Mouse (Mus musculus): Measurements from ENCODE around the gene Etv6.

The Etv6 gene

DNA sequence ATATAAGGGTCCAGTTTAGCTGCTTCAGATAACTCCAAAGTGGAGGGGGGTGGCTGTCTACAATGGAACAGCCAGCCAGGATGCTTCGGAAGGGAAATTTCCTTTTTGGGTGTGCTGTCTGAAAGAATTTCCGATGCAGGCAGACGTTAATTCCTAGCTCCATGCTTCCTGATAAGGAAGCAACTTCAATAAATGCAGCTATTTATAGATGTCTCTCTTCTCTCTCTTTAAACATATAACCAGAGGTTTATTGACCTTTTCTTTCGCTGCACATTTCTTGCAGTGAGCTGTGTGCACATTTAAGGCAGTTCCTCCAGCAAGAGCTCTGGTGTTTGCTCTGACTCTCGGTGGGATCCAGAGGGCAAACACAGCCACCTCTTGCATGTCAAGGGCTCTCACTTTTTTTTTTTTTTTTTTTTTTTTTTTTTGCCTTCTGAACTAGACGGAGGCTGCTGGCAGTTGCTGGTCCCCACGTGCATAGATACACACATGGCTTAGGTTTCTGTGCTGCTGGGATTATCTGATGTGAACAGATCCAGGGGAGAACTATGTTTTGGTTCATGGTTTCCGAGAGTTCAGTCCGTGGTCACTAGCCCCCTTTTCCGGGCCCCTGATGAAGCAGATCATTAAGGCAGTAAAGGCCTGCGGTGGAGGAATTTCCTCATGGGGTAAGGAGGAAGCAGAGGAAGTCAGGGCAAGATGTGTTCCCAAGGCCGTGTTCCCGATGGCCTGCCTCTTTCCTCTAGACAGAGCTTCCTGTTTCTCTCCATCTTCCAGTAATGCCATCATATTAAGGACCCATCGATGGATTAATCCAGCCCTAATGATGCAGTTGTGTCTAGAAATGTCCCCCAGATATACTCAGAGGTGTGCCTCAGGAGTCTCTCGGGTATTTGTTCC, 109.0 kb downstream of the Etv6 start:
- no peak for DNase-seq

DNA sequence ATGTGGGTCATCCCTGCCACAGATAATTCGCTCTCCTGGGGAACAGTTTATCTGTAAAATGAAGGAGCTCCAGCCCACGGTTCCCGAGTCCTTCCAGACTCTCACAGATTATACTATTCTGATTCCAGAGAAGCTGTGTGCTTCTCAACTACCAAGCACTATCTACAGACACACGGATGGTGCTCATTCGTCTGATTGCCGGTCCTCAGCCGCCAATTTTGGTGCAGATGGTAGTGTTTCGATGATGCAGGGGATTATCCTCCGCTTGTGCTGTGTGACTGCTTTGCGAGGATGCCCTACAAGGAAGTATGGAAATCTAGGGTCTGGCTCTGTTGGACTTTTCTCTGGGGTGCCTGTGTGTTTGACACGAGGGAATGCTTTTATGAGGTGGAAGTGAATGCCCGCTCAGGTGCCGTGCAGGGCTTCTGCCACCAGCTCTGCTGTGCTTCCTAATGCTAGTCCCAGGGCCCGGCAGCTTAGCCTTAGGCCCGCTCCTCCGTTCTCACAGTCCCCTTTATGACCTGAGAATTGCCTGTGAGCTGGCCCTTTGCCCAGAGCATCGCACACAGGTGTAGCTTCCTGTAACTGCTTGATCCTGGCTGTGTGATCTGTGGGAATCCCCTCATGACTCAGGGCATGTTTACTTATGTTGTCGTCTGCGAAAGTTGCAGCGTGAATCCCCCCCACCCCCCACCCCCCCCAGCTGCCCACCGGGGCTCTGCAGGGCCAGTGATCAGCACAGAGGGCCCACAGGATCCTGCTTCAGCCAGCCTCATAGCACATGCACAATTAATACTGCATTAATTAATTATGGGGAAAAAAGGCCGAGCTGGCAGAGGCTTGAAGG, 112.3 kb downstream of the Etv6 start:
- DNase-seq: no peak

DNA sequence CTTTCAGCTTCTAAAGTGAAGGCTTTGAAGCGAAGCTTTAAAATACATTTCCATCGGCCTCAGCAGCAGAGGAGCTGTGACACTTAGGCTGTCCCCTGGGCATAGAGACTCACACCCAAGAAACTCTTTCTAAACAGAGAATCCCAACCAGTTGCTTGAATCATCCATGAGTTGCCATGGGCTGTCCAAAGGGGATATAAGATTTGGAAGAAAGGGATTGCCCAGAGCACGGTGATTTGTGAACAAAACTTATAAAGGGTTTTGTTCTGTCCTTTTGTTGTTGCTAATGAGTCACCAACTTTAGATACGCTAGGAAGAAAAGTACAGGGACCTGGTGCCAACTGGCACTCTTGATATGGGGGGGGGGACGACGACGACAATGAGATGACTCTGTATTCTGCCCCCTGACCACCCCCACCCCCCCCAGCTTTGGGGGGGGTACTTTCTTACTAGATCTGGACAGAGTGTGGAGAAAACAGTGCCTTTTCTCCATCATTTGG, 113.0 kb downstream of the Etv6 start:
- no peak for DNase-seq

DNA sequence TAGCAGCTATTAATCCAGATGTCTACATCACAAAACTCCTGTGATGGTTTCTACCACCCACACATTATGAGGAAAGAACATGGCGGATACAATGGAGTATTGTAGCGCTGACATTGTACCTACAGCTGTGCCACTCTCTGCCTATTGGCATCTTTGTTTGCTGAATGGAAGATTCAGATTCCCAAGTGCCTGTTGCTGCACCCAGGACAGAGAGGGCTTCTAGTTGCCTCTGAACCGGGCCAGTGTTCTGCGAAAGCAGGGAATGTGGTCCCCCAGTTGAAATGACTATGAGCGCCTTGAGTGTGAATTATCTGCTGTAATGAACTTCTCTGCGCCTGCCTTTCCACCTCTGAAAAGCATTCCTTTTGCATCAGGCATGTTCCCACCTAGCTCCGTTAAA, 114.1 kb downstream of the Etv6 start:
- DNase-seq: no peak

DNA sequence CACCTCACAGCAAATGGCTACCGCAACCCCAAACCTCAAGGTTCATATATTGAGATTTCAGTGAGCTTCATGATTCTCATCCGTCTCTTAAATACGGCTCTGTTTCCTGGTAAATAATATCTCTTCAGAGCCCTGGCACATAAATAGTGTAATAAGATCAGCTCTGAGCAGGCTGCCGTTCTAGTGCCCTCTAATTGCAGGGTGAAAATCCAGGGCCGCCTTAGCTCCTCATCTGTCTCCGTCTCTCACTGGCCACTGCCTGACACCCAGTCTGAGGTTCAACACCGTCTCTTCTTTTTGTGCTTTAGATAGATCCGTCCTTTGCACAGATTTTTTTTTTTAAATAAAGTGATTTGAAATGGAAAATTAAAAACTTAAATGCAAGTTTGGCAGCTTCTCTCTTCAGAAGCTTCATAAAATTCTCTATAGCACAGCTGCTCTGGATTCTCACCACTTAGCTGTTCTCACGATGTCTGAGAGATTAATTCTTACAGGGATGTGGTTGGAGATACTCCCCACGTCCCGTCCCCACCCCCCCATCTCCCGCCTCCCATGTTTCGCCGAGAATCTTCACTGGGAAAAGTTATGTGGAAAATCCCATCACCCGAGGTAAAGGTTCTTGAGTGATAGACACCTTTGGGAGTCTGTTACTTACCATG, 115.7 kb downstream of the Etv6 start:
- DNase-seq: no peak

DNA sequence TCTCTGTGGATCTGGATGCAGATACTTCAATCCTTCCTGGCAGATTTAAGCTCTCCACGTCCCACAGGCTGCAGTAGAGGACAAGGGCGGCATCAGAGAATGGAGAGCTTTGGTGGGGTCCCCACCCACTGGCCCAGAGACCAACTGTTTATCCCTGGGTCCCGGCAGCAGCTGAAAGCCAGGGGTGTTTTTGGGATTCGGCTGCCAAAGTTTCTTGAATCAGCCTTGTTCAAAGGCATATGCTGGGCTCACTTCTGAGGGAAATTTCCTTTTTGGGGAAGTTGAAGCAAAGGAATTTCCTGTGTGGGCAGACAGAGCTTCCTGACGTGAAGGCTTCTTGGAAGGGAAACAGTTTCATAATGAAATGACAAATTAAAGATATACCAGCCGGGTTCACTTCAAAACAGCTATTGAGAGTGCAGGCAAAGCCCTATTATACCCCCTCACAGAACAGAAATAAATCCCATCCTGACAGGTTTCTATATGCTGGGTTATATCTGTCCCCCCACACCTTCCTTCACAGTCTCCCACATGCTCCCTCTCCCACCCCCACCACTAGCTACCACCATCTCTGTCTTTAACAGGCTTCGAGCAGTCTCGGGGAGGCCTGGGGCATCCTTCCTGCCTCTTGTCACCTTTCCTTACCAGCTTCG, 116.5 kb downstream of the Etv6 start:
- no peak for DNase-seq

DNA sequence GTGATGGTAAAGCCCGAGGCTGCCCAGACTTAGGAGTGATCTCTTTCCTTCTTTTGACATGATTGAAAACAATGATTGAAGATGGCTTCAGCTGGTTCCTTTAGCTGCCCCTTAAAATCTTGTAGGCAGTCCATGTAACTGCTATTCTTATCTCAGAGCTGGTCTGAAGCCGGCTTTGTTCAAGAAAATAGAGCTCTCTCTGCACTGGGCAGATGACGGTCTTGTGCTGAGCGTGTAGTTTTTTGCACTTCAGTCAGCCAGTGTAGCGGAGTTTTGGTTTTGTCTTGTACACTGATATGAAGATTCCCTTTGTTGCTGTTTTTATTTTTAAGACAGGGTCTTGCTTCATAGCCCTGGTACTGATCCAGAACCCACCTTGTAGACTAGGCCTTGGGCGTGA, 117.0 kb downstream of the Etv6 start:
- no peak for DNase-seq

DNA sequence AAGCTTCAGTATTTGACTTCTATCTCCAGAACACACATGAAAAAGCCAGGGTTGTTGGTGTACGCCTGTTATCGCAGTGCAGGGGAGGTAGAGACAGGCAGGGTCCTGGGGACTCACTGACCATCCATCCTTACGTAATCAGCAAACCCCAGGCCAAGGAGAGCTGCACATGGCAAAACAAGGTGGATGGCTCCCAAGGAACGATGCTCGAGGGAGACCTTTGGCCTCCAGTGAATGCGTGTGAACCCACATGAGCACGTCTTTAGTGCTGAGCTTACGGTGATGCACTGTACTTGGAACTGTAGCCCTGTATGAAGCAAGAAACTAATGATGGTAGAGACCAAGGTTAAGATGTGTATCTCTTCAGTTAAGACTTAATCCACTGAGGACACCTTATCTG, 119.2 kb downstream of the Etv6 start:
- no peak for DNase-seq

DNA sequence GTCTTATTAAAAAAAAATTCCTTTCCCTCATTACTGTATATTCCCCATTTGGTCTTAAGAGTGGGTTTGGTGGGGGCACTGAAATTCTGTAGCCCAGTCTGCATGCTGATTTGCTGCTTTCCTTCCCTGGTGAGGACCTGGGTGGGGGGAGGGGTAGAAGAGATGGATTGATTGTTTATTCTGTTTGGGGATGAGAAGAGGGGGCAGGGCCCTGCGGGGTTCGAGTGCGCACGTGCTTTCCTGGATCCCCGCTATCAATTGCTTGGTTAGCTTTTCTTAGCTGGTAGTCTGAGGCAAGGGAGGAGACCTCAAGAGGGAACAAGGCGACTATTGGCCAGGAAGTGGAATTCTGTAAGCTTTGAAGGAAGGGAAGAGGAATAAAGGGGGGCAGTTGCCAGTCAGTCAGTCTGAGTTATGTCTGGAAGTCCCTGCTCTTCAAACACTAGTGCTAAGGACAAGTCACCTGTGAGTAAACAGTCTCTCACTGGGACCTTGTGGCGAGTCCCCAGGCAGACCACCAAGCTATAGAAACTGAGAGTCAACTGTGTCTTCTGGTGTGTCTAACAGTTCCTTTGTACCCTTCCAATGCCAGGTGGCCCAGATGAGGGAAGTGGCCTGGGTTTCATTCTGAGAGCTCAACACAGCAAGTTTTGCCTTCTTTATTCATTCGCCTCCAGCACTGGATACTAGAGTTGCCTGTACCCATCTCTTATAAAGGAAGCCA, 120.6 kb downstream of the Etv6 start:
- DNase-seq: no peak

DNA sequence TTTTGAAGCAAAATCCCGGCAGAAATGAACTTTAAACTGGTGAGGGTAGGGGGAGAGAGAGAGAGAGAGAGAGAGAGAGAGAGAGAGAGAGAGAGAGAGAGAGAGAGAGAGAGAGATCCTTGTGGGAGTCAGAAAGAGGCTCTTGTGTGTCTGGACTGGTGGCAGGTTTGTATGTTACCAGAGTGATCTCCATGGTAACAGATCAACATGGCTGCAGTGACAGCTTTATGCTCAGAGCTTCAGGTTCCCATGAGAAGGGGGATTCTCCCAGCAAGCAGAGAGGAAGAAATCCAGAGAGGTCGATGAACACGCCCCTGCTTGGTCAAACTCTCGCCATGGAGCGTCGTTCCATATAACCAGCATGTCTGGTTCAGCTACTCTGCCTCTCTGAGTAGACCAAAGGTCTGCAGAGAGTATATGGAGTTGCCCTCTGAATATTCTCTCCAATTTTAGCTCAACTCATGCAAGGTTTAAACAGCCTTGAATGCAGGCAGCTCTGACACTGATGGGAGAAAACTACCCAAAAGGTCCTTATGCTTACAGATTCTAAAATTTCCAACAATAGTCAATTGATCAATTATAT, 122.1 kb downstream of the Etv6 start:
- DNase-seq: no peak

DNA sequence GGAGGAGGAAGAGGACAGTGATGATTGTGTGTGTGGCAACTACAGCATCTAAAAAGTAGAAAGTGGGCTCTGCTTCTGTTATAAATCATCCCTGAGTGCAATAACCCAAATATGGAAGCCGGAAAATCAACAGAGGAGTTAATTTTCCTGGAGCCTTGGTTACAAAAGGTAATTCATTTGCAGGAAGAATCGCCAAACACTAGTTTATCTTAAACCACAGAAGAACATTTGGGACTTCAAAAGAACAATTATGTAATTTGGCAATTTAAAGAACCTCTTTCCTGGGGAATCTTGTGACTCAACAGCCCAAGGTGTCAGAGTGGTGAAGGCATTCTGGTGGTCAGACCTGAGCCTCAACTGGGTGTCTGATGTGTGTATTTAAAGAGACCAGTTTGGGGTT, 122.7 kb downstream of the Etv6 start:
- DNase-seq: no peak

DNA sequence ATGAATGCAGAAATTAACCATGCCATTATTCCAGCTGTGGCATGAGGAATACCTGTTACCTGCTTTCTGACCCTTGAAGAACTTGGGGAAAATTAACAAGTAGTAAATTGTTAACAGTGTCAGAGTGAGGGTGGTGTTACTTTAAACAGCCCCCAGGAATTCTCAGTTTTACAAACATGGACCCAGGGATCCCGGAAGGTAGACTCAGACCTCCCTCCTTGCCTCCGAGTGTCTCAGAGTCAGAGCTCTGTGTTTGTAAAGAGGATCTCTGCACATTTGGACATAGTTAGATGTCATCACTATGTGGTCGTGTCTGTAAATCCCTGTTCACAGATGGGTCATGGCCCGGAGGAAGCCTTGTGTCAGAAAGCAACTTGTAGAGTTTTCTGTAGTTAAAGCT, 124.2 kb downstream of the Etv6 start:
- no peak for DNase-seq

DNA sequence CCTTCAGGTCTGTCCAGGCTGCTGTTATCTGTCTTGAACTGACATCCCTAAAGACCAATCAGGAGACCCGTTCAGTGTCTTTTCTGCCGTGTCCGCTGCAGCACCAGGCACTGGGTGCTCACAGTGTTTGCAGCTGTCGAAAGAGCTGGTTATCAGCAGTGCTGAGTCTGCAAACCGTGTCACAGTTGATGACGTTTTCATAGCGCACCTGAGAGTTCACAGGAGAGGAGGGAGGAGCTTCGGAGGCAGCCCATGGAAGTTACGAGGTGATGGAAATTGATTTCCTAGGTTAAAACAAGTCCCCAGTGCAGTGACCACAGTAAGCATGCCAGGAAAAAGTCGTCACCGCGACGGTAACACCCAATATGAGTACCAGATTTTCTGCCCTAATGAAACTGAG, 125.5 kb downstream of the Etv6 start:
- no peak for DNase-seq

DNA sequence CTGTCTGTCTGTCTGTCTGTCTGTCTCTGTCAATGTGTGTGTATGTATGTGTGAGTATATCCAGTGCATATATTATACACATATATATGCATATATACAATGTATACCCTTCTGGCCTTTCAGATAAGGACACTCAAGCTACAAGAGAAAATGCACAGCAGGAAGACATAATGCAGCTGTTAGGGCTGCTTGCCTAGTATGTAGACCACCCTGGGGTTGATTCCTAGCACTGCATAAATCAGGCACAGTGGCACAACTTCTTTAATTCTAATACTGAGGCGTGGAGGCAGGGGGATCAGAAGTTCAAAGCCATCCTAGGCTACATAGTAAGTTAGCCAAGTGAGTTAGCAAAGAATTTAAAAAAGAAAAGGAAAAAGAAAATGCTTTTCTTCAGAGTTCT, 127.8 kb downstream of the Etv6 start:
- DNase-seq: no peak

DNA sequence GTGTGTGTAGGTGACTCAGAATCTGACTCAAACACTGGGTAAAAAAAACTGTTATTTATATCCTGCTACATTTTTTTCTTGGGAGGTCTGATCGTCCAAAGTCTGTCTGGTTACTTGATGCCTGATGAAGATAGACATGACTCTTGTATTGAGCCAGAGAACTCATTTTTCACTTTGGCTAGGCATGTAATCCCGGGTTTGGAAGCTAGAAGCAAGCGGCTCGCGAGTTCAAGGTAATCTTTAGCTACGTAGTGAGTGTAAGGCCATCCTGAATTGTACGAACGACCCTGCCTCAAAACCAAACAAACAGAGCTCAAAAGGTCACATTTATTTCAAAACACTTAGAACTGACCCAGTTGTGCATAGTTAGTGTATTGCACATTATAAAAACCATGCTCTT, 128.9 kb downstream of the Etv6 start:
- DNase-seq: no peak

DNA sequence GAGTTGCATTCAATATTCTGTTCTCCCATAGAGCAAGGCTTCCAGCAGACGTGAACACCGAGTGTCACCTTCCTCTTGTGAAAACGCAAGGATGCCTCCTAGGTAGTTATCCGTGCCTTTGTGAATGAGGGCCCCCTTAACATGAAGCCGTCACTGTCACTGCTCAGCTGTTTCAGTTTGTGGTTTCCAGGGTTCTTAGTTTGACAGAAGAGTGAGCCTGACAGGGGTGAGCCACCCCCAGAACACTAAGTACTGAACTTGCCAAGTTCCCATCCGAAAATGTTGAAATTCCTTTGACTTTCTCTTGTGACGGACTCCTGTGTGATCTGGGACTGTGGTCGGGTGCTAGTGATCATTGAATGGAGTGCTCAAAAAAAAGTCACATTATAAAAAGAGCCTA, 129.5 kb downstream of the Etv6 start:
- no peak for DNase-seq

DNA sequence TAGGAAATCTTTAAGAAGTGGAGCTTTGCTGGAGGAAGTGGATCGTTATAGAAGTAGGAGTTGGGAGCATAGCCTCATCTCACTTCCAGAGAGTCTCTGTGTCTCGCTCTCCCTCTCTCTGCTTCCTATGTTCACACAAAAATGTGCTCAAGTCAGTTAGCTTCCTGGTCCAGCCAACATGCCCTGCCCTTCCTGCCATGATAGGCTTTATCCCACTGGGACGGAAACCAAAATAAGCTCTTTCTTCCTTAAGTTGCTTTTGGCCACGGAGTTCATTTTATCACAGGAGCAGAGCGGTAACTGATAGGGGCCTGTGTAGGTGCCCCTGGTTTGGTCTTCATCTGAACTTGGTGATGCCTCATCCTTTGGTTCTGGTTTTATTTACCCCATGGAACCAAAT, 132.5 kb downstream of the Etv6 start:
- DNase-seq: no peak

DNA sequence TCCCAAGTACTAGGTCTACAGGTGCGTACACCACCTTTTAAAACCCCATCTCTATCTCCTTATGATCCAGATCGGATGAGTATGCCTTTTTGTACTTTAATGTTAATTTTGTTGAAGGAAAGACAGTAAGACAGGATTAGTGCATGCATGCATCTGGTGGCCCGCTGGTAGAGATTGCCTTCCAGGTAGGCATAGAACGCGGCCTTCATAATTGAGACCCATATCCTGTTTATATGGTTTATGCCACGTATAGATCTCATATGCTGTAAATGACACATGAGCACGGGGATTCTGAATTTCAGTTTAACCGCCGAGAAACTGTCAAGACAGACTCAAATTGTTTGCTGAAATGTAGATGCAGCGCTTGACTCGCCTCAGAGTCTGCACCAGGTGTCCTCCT, 133.3 kb downstream of the Etv6 start:
- DNase-seq: no peak

DNA sequence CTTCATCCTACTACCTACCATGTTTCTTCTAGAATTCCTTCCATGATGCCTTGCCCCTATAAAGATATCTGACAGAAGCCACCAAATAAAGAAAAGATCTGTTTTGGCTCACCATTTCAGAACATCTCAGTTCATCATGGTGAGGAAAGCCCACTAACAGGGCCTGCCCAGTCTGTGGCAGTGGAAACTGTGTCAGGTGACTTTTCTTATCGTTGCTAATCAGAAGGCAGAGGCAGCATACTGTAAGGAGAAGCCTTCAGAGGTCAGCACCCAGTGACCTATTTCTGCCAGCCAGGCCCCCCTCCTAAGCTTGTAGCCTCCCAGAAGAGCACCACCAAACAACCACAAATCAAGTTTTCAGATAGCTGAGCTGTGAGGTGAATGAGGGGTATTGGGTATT, 135.7 kb downstream of the Etv6 start:
- DNase-seq: no peak

DNA sequence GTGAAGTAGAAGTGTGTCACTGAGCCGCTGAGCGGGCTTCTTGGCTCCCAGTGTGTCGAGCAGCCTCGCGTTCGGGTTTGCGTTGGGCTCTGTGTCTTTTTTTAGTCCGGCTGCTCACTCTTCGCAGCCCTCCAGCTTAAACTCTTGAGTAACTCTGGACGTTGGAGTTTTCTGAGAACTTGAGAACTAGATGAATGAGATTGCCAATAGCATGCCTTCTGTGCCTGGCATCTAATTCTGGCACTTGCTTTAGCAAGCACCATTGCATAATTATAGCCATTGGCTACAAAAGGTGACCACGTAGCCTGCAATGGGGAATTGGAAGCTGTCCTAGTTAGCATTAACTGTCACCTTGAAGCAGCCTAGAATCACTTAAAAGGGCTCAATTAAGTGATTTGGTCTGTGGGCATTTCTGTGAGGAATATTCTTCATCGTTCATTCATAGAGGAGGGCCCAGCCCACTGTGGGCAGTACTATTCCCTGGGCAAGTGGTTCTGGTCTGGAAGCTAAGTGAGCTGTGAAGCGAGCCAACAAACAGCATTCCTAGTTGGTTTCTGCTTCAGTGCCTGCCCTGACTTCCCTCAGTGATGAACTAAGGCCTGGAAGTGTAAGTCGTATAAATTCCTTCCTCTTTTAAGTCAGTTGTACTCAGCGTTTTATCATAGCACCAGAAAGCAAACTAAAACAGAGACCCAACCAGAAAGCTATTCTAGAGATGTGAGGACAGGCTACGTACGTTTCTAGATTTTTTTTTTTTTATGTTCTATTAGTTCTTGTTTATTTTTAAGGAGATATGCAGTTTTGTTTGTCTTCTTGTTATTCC, 136.6 kb downstream of the Etv6 start:
- DNase-seq: no peak

DNA sequence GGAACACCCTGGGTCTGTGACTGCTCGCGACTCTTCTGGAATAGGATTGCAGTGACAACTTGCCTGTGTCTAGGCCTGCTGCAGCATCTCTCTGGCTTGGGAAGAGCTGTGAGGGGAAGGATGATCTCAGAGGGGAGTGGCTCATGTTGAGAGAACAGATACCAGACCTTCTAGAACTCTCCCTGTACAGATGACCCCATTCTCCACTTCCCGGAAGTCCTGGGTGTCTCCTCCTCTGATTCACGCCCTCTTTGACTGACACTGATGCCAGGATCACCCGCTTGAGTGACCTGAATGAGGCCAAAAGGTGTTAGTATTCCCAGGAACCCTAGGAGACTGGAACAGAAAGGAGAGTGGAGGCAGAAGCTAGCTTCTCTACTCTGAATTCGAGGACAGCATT, 137.9 kb downstream of the Etv6 start:
- DNase-seq: no peak

All from liver (tissue).